Mouse (Mus musculus) c-Kit-positive CD71-positive TER-119-negative erythroid progenitor cells, embryonic 14.5 days (primary cell): ENCODE measurements around the gene Rreb1.

Source experiments
- DNase-seq: peaks from one replicate; pipeline ENCODE4 v3.0.0-alpha.2; 2013; ENCODE audit warnings: low read depth

Gene Rreb1

GRCm38 (mm10) chr13:37779251-37779667, 1.1 kb downstream of the Rreb1 start:
- DNase-seq = no peak

GRCm38 (mm10) chr13:37781557-37781956, 3.4 kb downstream of the Rreb1 start:
- no peak for DNase-seq

GRCm38 (mm10) chr13:37782144-37782543, 3.9 kb downstream of the Rreb1 start:
- no peak for DNase-seq

GRCm38 (mm10) chr13:37783676-37784075, 5.5 kb downstream of the Rreb1 start:
- no peak for DNase-seq

GRCm38 (mm10) chr13:37784226-37784625, 6.0 kb downstream of the Rreb1 start:
- DNase-seq = no peak

- DNase-seq = no peak
These were observed 14.6 kb downstream of the Rreb1 start for GRCm38 (mm10) chr13:37792739-37793336.

- no peak for DNase-seq
These were observed 20.6 kb downstream of the Rreb1 start for GRCm38 (mm10) chr13:37798811-37799210.

GRCm38 (mm10) chr13:37799413-37799812, 21.2 kb downstream of the Rreb1 start:
- no peak for DNase-seq

GRCm38 (mm10) chr13:37801101-37802075, 23.2 kb downstream of the Rreb1 start:
- no peak for DNase-seq

- no peak for DNase-seq
These were observed 24.2 kb downstream of the Rreb1 start for GRCm38 (mm10) chr13:37802246-37803003.

- no peak for DNase-seq
These were observed 25.0 kb downstream of the Rreb1 start for GRCm38 (mm10) chr13:37803244-37803643.

GRCm38 (mm10) chr13:37804023-37804422, 25.8 kb downstream of the Rreb1 start:
- no peak for DNase-seq

GRCm38 (mm10) chr13:37815001-37815400, 36.8 kb downstream of the Rreb1 start:
- DNase-seq = no peak

- no peak for DNase-seq
These were observed 38.5 kb downstream of the Rreb1 start for GRCm38 (mm10) chr13:37816736-37817135.

- DNase-seq = no peak
These were observed 43.2 kb downstream of the Rreb1 start for GRCm38 (mm10) chr13:37821413-37821812.

- DNase-seq = no peak
These were observed 46.2 kb downstream of the Rreb1 start for GRCm38 (mm10) chr13:37824331-37824920.

- no peak for DNase-seq
These were observed 46.9 kb downstream of the Rreb1 start for GRCm38 (mm10) chr13:37824956-37825645.

GRCm38 (mm10) chr13:37825646-37826280, 47.6 kb downstream of the Rreb1 start:
- DNase-seq = no peak

GRCm38 (mm10) chr13:37826281-37826993, 48.2 kb downstream of the Rreb1 start:
- DNase-seq = no peak

GRCm38 (mm10) chr13:37826994-37827262, 48.7 kb downstream of the Rreb1 start:
- DNase-seq = no peak
